Mouse (Mus musculus): ENCODE results near the gene Myh9.
"Not testable (repeated sequence)": the region's sequence is repeated elsewhere in the genome, so short reads cannot be mapped to it uniquely, and the experiment has no call there.

Gene Myh9

GRCm38 (mm10) chr15:77867231-77867968 is 25.4 kb upstream of the Myh9 start:
- DNase-seq, result not testable (repeated sequence)

DNA sequence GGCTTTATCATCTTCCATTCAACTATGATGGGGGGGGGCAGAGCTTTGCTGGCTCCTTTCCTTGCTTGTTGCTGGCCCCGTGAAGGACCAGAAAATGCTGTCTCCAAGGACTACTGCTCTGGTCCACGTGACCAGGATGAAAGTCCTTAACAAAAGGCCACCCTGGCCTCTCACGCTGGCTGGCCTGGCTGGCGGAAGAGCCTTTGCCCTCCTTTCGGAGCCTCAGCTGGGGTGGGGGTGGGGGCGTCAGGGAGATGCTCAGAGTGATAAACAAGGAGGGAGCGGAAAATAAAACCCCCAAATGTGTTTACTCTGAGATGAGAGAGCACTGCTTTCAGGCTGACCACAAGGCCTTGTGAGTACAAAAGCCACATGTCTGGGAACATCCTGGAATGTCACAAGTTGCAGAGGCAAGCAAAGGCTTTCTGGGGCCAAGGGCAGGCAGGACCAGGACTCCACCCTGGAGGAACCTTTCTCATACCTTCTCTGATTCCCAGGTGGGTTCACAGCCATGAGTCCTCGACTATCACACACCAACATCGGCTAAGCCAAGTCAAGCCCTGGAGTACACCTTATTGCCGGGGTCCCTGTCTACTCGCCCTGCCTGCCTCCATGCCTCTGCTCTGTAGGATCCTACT is 24.7 kb upstream of the Myh9 start:
- peak; percentile 80 for DNase-seq

DNA sequence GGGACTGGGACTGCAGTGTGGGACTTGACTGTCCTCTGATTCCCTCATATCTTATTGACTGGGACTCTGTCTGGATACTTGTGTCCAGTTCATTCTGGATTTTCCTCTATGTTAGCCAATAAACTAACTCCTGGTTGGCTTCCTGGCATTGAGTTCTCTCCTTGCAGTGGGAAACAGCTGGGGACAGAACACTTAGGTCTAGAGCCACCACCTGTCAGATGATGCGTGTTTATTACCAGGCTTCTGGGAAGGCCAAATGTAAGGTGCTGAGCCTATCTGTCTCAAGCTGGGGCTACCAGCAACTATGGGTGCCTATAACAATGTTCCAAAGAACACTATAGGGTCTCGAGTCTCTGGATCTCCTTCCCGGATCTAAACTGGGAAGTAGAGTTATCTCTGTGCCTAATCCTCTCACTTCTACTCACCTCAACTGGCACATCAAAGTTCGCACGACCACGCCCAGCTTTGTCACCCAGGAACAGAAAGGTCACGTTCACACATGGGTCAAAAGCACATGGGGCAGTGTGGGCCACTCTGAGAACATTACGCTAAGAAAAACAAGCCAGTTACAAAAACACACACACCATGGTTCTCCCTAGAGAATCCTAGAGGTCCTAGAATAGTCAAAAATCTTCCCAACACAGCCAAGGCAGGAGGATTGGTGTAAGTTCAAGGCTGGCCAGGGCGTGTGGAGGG is 22.2 kb upstream of the Myh9 start:
- DNase-seq, result no peak

- DNase-seq, result no peak
These were observed 21.3 kb upstream of the Myh9 start for GRCm38 (mm10) chr15:77862991-77863972.

DNA sequence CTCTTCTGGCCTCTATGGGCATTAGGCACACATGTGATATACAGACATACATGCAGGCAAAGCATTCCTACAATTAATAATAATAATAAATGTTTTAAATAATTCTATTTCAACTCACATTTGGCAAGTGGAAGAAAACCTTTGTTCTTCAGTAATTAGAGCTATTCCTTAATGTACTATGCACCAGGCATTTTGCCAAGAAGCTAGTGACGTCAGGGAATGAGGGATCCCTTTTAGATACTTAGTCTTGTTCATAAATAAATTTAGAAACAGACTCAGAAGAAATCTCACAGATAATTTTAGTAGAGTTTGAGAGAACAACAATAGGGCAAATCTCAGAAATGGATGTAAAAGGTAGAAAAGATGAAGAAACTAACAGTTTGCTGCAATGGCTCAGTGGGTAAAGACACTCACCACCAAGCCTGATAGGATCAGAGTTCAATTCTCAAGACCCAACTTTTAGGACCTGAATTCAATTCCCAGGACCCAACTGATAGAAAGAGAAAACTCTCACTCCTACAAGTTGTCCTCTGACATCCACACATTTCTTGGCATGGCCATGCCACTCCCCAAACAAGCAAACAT is 18.2 kb upstream of the Myh9 start:
- DNase-seq, result peak; percentile 71

DNA sequence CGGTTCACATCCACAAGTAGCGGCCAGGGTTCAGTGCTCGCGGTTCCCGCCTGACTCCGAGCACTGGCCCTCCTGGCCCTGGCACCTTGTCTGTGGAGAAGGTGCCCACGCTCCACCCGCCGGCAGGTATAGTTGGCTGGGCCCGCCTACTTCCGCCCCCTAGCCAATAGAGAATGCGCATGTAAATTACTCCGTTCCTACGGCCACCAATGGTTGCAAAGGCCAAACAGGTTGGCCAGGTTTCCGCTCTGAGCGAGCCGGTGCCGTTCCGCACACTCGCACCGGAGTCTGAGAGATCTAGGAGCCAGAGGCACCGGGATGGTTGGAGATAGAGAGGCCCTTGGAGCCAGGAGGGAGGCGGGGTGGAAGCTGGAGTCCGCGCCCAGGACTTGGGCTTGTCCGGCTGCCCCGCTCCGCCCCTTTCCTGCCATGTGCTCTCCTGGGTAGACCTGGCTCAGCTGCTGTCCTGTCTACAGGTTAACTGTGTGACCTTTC is 15.7 kb upstream of the Myh9 start:
- peak; percentile 91 for DNase-seq

GRCm38 (mm10) chr15:77856541-77856940 is 14.6 kb upstream of the Myh9 start:
- peak; percentile 87 for DNase-seq

- DNase-seq, result peak; percentile 65
These were observed 13.3 kb upstream of the Myh9 start for GRCm38 (mm10) chr15:77855301-77855700.

- DNase-seq, result no peak
These were observed 10.0 kb upstream of the Myh9 start for GRCm38 (mm10) chr15:77852001-77852400.

- no peak for DNase-seq
These were observed 9.2 kb upstream of the Myh9 start for GRCm38 (mm10) chr15:77851136-77851535.

- no peak for DNase-seq
These were observed 7.7 kb upstream of the Myh9 start for GRCm38 (mm10) chr15:77849572-77850229.

DNA sequence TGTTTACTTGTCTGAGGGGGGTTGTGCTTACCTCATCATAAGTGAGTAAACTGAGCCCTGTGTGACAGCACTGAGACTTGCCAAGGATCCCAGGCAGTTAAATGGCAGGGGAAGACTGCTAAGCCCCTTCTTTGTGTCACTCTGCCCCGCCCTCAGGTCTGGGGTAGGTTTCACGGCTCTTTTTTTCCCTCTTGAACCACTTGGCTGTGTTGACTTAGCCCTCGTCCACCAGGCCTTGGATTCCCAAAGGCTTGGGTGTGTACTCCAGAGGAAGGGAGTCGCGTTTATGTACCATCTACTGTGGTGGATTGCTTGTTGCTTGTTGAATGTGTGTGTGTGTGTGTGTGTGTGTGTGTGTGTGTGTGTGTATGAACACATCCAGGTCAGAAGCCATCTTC is 7.1 kb upstream of the Myh9 start:
- no peak for DNase-seq

DNA sequence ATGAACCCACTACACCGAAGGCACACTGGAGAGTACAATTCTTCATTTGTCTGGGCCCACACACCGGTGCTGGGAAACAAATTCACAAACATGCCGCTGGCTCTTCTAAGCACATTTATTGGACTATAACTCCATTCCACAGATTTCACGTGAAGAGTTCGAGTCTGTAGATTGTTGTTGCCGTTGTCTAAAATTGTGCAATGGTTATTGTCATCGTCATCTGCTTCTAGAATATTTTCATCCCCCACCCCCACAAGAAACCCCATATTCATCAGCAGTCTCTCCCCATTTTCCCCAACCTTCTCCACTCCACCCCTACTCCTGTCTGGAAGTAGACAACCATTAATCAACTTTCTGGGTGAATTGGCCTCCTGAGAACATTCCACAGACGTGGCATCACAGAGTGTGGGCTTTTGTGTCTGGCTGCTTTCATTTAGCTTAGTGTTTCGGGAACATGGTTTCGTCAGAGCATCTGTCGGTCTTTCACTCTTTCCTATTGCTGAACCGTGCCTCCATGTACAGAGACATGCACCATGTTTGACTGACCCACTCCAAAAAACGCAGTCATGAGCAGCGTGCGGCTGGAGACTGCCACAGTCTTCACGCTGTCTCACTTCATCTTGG is 6.6 kb upstream of the Myh9 start:
- DNase-seq, result no peak

GRCm38 (mm10) chr15:77847826-77848225 is 5.9 kb upstream of the Myh9 start:
- DNase-seq, result no peak

DNA sequence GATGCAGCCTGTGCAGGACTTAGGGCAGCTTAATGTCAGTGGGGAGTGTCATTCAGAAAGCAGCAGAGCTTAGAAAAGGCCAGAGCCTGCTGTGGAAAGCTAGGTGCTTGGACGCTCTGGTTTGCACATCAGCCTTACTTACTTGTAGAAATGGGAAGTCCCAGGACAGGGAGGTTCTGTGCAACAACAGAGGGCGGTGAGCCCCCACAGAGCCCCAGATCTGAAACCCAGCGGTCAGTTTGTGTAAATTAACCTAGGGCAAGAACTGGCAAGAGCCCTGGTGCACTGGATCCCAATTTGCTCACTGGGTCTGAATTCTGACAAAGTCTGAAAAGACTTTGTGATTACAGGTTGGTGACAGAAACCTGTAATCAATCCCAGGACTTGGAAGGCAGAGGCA is 5.1 kb upstream of the Myh9 start:
- DNase-seq, result no peak

DNA sequence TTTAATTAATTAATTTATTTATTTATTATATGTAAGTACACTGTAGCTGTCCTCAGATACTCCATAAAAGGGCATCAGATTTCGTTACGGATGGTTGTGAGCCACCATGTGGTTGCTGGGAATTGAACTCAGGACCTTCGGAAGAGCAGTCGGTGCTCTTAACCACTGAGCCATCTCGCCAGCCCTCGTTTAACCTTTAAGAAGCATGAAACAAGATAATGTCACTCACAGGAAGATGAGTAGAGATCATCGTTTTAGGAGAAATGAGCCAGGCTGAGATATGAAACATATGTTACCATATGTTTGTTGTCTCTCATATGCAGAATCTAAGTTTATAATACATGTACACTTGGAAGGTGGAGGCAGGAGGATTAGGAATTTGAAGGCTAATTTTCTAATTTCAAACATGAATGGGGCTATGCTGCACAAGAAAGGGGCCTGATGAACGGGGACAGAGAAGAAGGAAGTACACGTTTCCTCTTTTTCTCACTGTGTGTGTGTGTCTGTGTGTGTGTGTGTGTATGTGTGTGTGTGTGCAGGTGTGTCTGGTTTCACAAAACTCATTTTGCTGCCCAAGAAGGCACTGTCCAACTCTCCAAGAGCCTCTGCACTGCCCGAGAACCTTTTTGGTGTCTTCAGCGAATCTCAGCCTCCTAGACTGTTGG is 4.1 kb upstream of the Myh9 start:
- not testable (repeated sequence) for DNase-seq

DNA sequence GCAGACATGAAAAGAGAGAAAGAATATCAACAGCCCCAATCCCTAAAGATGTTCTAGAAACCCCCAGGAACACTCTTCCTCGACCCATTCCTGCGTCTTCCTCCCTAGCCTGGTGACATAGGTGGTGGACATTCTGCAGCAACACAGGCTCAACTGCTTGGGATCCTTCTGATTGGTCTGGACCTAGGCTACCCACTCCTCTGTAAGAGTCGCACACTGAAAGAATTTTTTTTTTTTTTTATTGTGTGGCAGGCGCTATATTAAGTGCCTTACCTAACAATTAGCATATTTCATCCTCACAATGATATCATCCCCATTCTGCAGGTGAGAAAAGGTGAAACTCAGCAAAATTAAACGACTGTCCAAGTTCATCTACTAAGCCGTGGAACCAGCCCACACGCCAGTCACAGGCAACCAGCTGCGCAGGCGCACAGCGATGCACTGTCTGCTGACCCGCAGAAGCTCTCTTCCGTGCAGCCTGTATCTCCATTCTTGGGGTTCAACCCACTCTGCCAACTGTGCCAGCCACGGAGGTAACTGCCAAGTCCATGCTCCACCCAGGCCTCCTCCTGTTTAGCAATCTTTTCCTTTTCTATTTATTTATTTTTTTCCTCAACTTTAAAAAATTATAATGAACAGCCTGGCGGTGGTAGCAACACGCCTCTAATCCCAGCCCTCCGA is 3.1 kb upstream of the Myh9 start:
- no peak for DNase-seq

- DNase-seq, result no peak
These were observed 2.1 kb upstream of the Myh9 start for GRCm38 (mm10) chr15:77844048-77844447.

DNA sequence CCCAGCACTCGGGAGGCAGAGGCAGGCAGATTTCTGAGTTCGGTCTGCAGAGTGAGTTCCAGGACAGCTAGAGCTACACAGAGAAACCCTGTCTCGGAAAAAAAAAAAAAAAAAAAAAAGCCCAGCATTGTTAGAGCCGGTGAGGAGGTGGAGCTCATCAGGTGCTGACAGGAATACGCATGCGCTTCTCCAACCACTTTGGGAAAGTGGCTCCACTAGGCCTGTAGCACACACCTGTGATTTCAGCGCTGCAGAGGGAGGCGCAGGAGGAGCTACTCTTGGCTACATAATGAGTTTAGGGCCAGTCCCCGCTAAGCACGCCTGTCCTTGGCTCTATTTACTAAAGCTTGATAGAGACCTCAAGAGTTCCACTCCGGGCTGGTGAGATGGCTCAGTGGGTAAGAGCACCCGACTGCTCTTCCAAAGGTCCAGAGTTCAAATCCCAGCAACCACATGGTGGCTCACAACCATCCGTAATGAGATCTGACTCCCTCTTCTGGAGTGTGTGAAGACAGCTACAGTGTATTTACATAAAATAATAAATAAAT is 1.6 kb upstream of the Myh9 start:
- not testable (repeated sequence) for DNase-seq

DNA sequence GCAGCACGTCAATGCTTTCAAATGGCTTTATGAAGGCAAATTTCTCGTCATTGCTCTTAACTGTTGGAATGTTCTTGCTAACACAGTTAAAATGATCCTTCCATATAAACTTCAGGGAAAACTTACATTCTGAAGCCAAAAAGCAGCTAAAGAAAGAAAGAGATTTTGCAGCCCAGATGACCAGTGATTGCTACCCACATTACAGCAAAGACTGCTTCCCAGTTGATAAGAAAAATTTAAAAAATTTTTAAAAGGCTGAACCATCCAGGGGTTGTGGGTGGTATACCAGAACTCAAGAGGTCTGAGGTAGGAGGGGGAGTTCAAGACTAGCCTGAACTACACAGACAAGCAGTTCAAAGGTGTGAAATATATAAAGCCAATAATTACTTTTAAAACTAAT is 1.1 kb upstream of the Myh9 start:
- DNase-seq, result no peak

Measured in kidney, postnatal 10 days (tissue).